Mouse (Mus musculus) embryonic facial prominence, embryonic 12.5 days (tissue): ENCODE results near the gene Llcfc1. TPM values are rescaled to one million over a fixed set of nuclear protein-coding genes. Genes with fewer than 3 reads are reported as not detected.

ENCODE experiments used
- ATAC-seq: fragments of 200-750 bp; cut with Nextera tagmentation; 2 replicates; pipeline ENCODE4 v1.8.0; 2017; ENCODE audit not compliant: insufficient number of reproducible peaks, insufficient read depth, low FRiP score, low TSS enrichment
- H3K27ac ChIP-seq: fragments of 300-500 bp; sonication (generic); 2 replicates; pipeline ENCODE4 v1.5.1; 2016; ENCODE audit warnings: mild to moderate bottlenecking
- H3K27me3 ChIP-seq: fragments of 300-500 bp; sonication (generic); 2 replicates; pipeline ENCODE4 v1.6.1; 2016; ENCODE audit warnings: mild to moderate bottlenecking, moderate library complexity
- H3K36me3 ChIP-seq: fragments of 300-500 bp; sonication (generic); 2 replicates; pipeline ENCODE4 v1.6.1; 2016; ENCODE audit warnings: mild to moderate bottlenecking
- H3K4me1 ChIP-seq: fragments of 300-500 bp; sonication (generic); 2 replicates; pipeline ENCODE4 v1.6.1; 2016
- H3K4me2 ChIP-seq: fragments of 300-500 bp; sonication (generic); replicated peaks from 2 replicates; pipeline ENCODE4 v1.6.1; 2016; ENCODE audit warnings: mild to moderate bottlenecking, moderate library complexity
- H3K4me3 ChIP-seq: fragments of 300-500 bp; sonication (generic); 2 replicates; pipeline ENCODE4 v1.5.1; 2016; ENCODE audit warnings: mild to moderate bottlenecking
- H3K9ac ChIP-seq: fragments of 300-500 bp; sonication (generic); 2 replicates; pipeline ENCODE4 v1.6.1; 2016; ENCODE audit warnings: mild to moderate bottlenecking, moderate library complexity
- H3K9me3 ChIP-seq: fragments of 300-500 bp; sonication (generic); 2 replicates; pipeline ENCODE4 v1.6.1; 2016; ENCODE audit warnings: mild to moderate bottlenecking, moderate library complexity
- WGBS: fragments of 180-500 bp; shearing (Covaris S2); methylation state at CpG from one replicate; pipeline ENCODE4 v1.1.7; 2016; 5-methylcytosine and 5-hydroxymethylcytosine counted together
- polyA plus RNA-seq: library from polyadenylated mRNA; unstranded; fragments of >200 nt; fragmentation: Nextera tagmentation; extraction: Ambion mirVana; gene quantifications from 2 replicates; pipeline ENCODE4 v1.2.1, GENCODE M21; 2016

The Llcfc1 gene
- polyA plus RNA-seq = not detected in 2 replicates

- Histone ChIP-seq H3K27ac (no peak within 1 kb of the TSS), H3K4me2 (no peak within 1 kb of the TSS), H3K36me3 (no peaks in the 10 kb centered on the region), H3K27me3 (no peaks in the 10 kb centered on the region), H3K4me1 (no peaks in the 10 kb centered on the region), H3K9ac (no peak within 1 kb of the TSS), H3K9me3 (no peaks in the 10 kb centered on the region), H3K4me3 (no peak within 1 kb of the TSS)
- 90% methylated on average over 2 of the region's 2 CpGs for WGBS
- no peak for ATAC-seq
Measured at GRCm38 (mm10) chr6:41684131-41684530, at the start of gene Llcfc1. Gene Llcfc1, plus strand, starts transcription at chr6:41684431.

- no peak for ATAC-seq
- Histone ChIP-seq H3K27me3 (no peaks in the 10 kb centered on the region), H3K4me1 (no peaks in the 10 kb centered on the region), H3K27ac (no peak overlapping the region), H3K4me3 (no peak overlapping the region), H3K36me3 (no peaks in the 10 kb centered on the region), H3K4me2 (no peak overlapping the region), H3K9me3 (no peaks in the 10 kb centered on the region), H3K9ac (no peak overlapping the region)
- WGBS = 73% methylated on average over 1 of the region's 1 CpGs
Measured at GRCm38 (mm10) chr6:41635211-41635610, 49.0 kb upstream of the Llcfc1 start.

GRCm38 (mm10) chr6:41636178-41636577 is 48.1 kb upstream of the Llcfc1 start, which contains the start of gene Trpv6:
Gene Trpv6, minus strand, starts transcription at chr6:41636405.
- 12% methylated on average over 5 of the region's 5 CpGs for WGBS

GRCm38 (mm10) chr6:41637393-41637792 is 46.8 kb upstream of the Llcfc1 start:
- 18% methylated on average over 1 of the region's 1 CpGs for WGBS
- Histone ChIP-seq H3K9me3 (no peaks in the 10 kb centered on the region), H3K9ac (no peak overlapping the region), H3K36me3 (no peaks in the 10 kb centered on the region), H3K27ac (no peak overlapping the region), H3K27me3 (no peaks in the 10 kb centered on the region), H3K4me3 (no peak overlapping the region), H3K4me1 (no peaks in the 10 kb centered on the region), H3K4me2 (no peak overlapping the region)
- ATAC-seq = no peak

More at GRCm38 (mm10) chr6:41636178-41636577, 48.1 kb upstream of the Llcfc1 start, which contains the start of gene Trpv6:
- ATAC-seq = no peak
- H3K4me3 ChIP-seq = no peak within 1 kb of the TSS
- no peak within 1 kb of the TSS for H3K27ac ChIP-seq
- H3K9me3 ChIP-seq = no peaks in the 10 kb centered on the region
- no peak within 1 kb of the TSS; the same call in 1 of the 2 replicates for H3K4me2 ChIP-seq
- no peaks in the 10 kb centered on the region for H3K27me3 ChIP-seq
- H3K4me1 ChIP-seq = no peaks in the 10 kb centered on the region
- H3K36me3 ChIP-seq = no peaks in the 10 kb centered on the region
- no peak within 1 kb of the TSS for H3K9ac ChIP-seq

- Histone ChIP-seq H3K4me3 (no peak overlapping the region), H3K4me2 (no peak overlapping the region), H3K4me1 (no peaks in the 10 kb centered on the region), H3K27me3 (no peaks in the 10 kb centered on the region), H3K9ac (no peak overlapping the region), H3K36me3 (no peaks in the 10 kb centered on the region), H3K9me3 (no peaks in the 10 kb centered on the region), H3K27ac (no peak overlapping the region)
- ATAC-seq = no peak
- WGBS = 75% methylated on average over 6 of the region's 6 CpGs
Measured at GRCm38 (mm10) chr6:41637927-41638506, 46.2 kb upstream of the Llcfc1 start.

GRCm38 (mm10) chr6:41640449-41640848 is 43.8 kb upstream of the Llcfc1 start:
- WGBS = 37% methylated on average over 3 of the region's 3 CpGs
- no peak for ATAC-seq
- Histone ChIP-seq H3K4me2 (no peak overlapping the region), H3K36me3 (no peaks in the 10 kb centered on the region), H3K27ac (no peak overlapping the region), H3K4me3 (no peak overlapping the region), H3K4me1 (no peaks in the 10 kb centered on the region), H3K9me3 (no peaks in the 10 kb centered on the region), H3K27me3 (no peaks in the 10 kb centered on the region), H3K9ac (no peak overlapping the region)

- H3K9me3 ChIP-seq = no peaks in the 10 kb centered on the region
- no peaks in the 10 kb centered on the region for H3K27me3 ChIP-seq
- 83% methylated on average over 6 of the region's 6 CpGs for WGBS
- no peak overlapping the region for H3K4me3 ChIP-seq
- H3K4me2 ChIP-seq = no peak overlapping the region
- H3K27ac ChIP-seq = no peak overlapping the region
- H3K9ac ChIP-seq = no peak overlapping the region
- no peak for ATAC-seq
- no peaks in the 10 kb centered on the region for H3K36me3 ChIP-seq
- H3K4me1 ChIP-seq = no peaks in the 10 kb centered on the region
Measured at GRCm38 (mm10) chr6:41641173-41641866, 42.9 kb upstream of the Llcfc1 start.

GRCm38 (mm10) chr6:41642765-41643164 is 41.5 kb upstream of the Llcfc1 start:
- ATAC-seq = no peak
- no peaks in the 10 kb centered on the region for H3K36me3 ChIP-seq
- H3K4me1 ChIP-seq = no peaks in the 10 kb centered on the region
- H3K4me2 ChIP-seq = no peak overlapping the region
- H3K4me3 ChIP-seq = no peak overlapping the region
- no peak overlapping the region for H3K27ac ChIP-seq
- 89% methylated on average over 4 of the region's 4 CpGs for WGBS
- no peak overlapping the region for H3K9ac ChIP-seq
- no peaks in the 10 kb centered on the region for H3K27me3 ChIP-seq
- no peaks in the 10 kb centered on the region for H3K9me3 ChIP-seq

GRCm38 (mm10) chr6:41643227-41643626 is 41.0 kb upstream of the Llcfc1 start:
- H3K4me3 ChIP-seq = no peak overlapping the region
- H3K9me3 ChIP-seq = no peaks in the 10 kb centered on the region
- H3K9ac ChIP-seq = no peak overlapping the region
- H3K4me2 ChIP-seq = no peak overlapping the region
- H3K4me1 ChIP-seq = no peaks in the 10 kb centered on the region
- no peak for ATAC-seq
- 90% methylated on average over 3 of the region's 3 CpGs for WGBS
- H3K27me3 ChIP-seq = no peaks in the 10 kb centered on the region
- H3K27ac ChIP-seq = no peak overlapping the region
- H3K36me3 ChIP-seq = no peaks in the 10 kb centered on the region

GRCm38 (mm10) chr6:41646220-41646619 is 38.0 kb upstream of the Llcfc1 start:
- H3K4me3 ChIP-seq = no peak overlapping the region
- H3K27me3 ChIP-seq = no peaks in the 10 kb centered on the region
- H3K4me2 ChIP-seq = no peak overlapping the region
- no peak overlapping the region for H3K27ac ChIP-seq
- no peak for ATAC-seq
- H3K9me3 ChIP-seq = no peaks in the 10 kb centered on the region
- no peaks in the 10 kb centered on the region for H3K36me3 ChIP-seq
- 85% methylated on average over 3 of the region's 3 CpGs for WGBS
- no peaks in the 10 kb centered on the region for H3K4me1 ChIP-seq
- no peak overlapping the region for H3K9ac ChIP-seq

- Histone ChIP-seq H3K27ac (no peak overlapping the region), H3K4me2 (no peak overlapping the region), H3K9me3 (no peaks in the 10 kb centered on the region), H3K36me3 (no peaks in the 10 kb centered on the region), H3K4me3 (no peak overlapping the region), H3K27me3 (no peaks in the 10 kb centered on the region), H3K4me1 (no peaks in the 10 kb centered on the region), H3K9ac (no peak overlapping the region)
- ATAC-seq = no peak
Measured at GRCm38 (mm10) chr6:41646672-41647071, 37.6 kb upstream of the Llcfc1 start.

GRCm38 (mm10) chr6:41653173-41653572 is 31.1 kb upstream of the Llcfc1 start:
- no peak overlapping the region for H3K27ac ChIP-seq
- no peak for ATAC-seq
- H3K4me1 ChIP-seq = no peaks in the 10 kb centered on the region
- no peak overlapping the region for H3K9ac ChIP-seq
- no peaks in the 10 kb centered on the region for H3K9me3 ChIP-seq
- no peaks in the 10 kb centered on the region for H3K36me3 ChIP-seq
- no peak overlapping the region for H3K4me2 ChIP-seq
- WGBS = 93% methylated on average over 5 of the region's 5 CpGs
- H3K27me3 ChIP-seq = no peaks in the 10 kb centered on the region
- no peak overlapping the region for H3K4me3 ChIP-seq
